Mouse (Mus musculus): Measurements from ENCODE around the gene Adgrf5.

DNA sequence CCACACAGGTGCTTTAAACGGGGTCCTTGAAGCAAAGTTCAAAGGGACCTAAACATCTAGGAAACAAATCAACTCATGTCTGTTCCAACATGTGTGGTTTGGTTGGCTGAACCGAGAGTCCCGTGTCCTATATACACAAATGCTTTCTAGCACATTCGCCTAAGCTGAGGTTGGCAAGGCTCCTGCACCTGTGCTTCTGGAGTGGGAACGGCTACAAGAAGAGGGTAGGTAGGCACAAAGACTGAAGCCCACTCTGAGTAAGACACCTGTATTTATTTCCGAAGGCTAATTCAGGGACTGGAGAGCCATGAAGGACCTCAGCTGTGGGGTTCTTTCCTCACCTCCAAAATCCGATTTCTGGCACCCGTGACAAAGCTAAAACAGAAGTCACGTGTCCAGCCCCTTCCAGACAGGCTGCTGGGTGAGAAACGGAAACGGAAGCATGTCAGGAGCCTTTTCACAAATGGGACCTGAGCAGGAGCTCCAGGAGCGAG lies 99.5 kb downstream of the Adgrf5 start:
- TF ChIP-seq CTCF (IDR thresholded peaks at IDR 0.05; ENCODE audit: borderline replicate concordance, insufficient read depth, low read length), result no peak
- no peak for TF ChIP-seq POLR2A (IDR thresholded peaks at IDR 0.05; ENCODE audit: low read depth, low read length)

Measured in embryonic fibroblast, embryonic 13.5 days (primary cell).